11 mouse cellular contexts compared by ENCODE assay signal in the genomic region with DNA sequence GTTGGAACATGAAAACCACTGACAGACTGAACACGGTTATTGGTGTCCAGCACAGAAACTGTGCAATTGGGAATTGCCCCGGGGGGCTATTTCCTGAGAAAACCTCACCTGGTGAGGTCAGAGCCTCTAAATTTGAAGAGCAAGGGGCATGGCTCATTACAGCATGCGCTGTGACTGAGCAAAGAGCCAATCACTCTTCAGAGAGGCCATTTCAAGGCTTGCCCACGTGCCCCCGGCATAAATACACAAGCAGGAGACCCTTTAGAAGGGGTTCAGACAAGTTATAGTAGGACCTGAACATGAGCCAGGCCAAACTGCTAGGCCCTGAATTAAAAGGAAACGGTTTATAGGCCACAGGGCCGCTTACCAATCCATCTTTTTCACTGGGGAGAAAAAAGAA.
"Had no signal": no experiment of that assay in that cellular context is flagged by ENCODE, and none has a peak within 500 bp of the region (broad histone marks: within the 10 kb centered on the region; RNA-seq: fewer than 3 reads in every experiment).

No protein-coding gene starts in this region.

- H3K4me1 ChIP-seq: midbrain, embryonic 13.5 days; neural tube, embryonic 12.5 days had no signal

- H3K9ac ChIP-seq: kidney, embryonic 15.5 days; liver, embryonic 14.5 days; midbrain, embryonic 13.5 days; neural tube, embryonic 12.5 days had no signal

- ATAC-seq: midbrain, embryonic 13.5 days had no signal

- H3K27ac ChIP-seq: kidney, embryonic 15.5 days; liver, embryonic 14.5 days; midbrain, embryonic 13.5 days; neural tube, embryonic 12.5 days had no signal

- H3K36me3 ChIP-seq: kidney, embryonic 15.5 days; midbrain, embryonic 13.5 days; neural tube, embryonic 12.5 days had no signal

- H3K27me3 ChIP-seq: kidney, embryonic 15.5 days; midbrain, embryonic 13.5 days; neural tube, embryonic 12.5 days had no signal

- H3K4me3 ChIP-seq: kidney, embryonic 15.5 days; midbrain, embryonic 13.5 days; neural tube, embryonic 12.5 days had no signal

- DNase-seq: kidney, postnatal 25 days; layer of hippocampus, adult 9-11 months; layer of hippocampus, postnatal 36 days; lung, adult 18-20 months; spleen, adult 18-20 months; thymus, adult 18-20 months; thymus, postnatal 14 days had no signal

- H3K9me3 ChIP-seq: kidney, embryonic 15.5 days; midbrain, embryonic 13.5 days; neural tube, embryonic 12.5 days had no signal

- H3K4me2 ChIP-seq: kidney, embryonic 15.5 days; midbrain, embryonic 13.5 days; neural tube, embryonic 12.5 days had no signal
